Mouse (Mus musculus): ENCODE measurements at regions not wholly inside any gene's neighbourhood (a gene's known extent, or its start where the extent isn't known, plus 50 kb on each side); places are given as distances from the start of the nearest gene placed in this dataset.

- Histone ChIP-seq H3K9ac (ENCODE audit: low read depth, low read length) (no peak overlapping the region), H3K4me3 (replicated peaks; ENCODE audit: low read depth, low read length) (no peak overlapping the region), H3K36me3 (ENCODE audit: insufficient read depth, low read length) (no peaks in the 10 kb centered on the region), H3K27me3 (ENCODE audit: insufficient read depth, low read length) (no peaks in the 10 kb centered on the region), H3K4me1 (replicated peaks; ENCODE audit: insufficient read depth, low read length) (no peaks in the 10 kb centered on the region), H3K4me2 (ENCODE audit: low read length) (no peak overlapping the region), H3K27ac (no peak overlapping the region), H3K9me3 (replicated peaks; ENCODE audit: low read length) (no peaks in the 10 kb centered on the region)
- WGBS: 71% methylated on average over 1 of the region's 1 CpGs
- TF ChIP-seq CTCF (IDR thresholded peaks at IDR 0.05; ENCODE audit: low read depth): no peak
- no peak for ATAC-seq (replicated peaks; ENCODE audit: low FRiP score, low read depth)
- no peak for DNase-seq (ENCODE audit: low spot score)
Observed at GRCm38 (mm10) chr1:16779791-16780190, 686.7 kb upstream of the 4930444P10Rik start.

- no peak for ATAC-seq (replicated peaks; ENCODE audit: low FRiP score, low read depth)
- Histone ChIP-seq H3K27me3 (ENCODE audit: insufficient read depth, low read length) (no peaks in the 10 kb centered on the region), H3K4me1 (replicated peaks; ENCODE audit: insufficient read depth, low read length) (no peaks in the 10 kb centered on the region), H3K9ac (ENCODE audit: low read depth, low read length) (no peak overlapping the region), H3K36me3 (ENCODE audit: insufficient read depth, low read length) (no peaks in the 10 kb centered on the region), H3K4me2 (ENCODE audit: low read length) (no peak overlapping the region), H3K27ac (no peak overlapping the region), H3K9me3 (replicated peaks; ENCODE audit: low read length) (no peaks in the 10 kb centered on the region), H3K4me3 (replicated peaks; ENCODE audit: low read depth, low read length) (no peak overlapping the region)
- TF ChIP-seq CTCF (IDR thresholded peaks at IDR 0.05; ENCODE audit: low read depth): no peak
- no peak for DNase-seq (ENCODE audit: low spot score)
- 71% methylated on average over 1 of the region's 1 CpGs for WGBS
Observed at GRCm38 (mm10) chr1:16760951-16761350, 667.8 kb upstream of the 4930444P10Rik start.

Data from kidney, postnatal 0 days (tissue).